Comparison of ENCODE assay signal across 11 mouse cellular contexts in the genomic region with DNA sequence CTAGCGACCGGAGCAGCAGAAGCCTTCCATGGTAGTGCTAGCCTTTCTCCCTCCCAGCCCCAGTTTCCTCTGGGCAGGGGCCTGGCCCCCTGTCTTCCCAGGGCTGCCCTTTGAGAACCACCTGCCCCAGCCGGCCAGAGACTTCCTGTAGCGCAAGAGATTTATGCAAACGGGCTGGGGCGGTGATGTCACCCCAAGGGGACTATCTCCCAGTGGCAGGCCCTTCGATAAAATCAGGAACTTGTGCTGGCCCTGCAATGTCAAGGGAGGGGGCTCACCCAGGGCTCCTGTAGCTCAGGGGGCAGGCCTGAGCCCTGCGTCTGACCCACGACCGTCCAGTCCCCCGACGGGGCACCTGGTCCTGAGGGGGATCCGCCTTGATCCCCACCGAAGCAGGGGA. TPM values are rescaled to one million over a fixed set of nuclear protein-coding genes. Genes with fewer than 3 reads are reported as not detected.
DNase-seq lines count a peak whose midpoint lies in the region; ATAC-seq and TF ChIP-seq lines count a peak whose summit lies in the region.
"Had no signal": no experiment of that assay in that cellular context is flagged by ENCODE, and none has a peak within 500 bp of the region (broad histone marks: within the 10 kb centered on the region; RNA-seq: fewer than 3 reads in every experiment).

No protein-coding gene starts in this region.

- 0 out of 2 replicates have a peak, but pooled peaks have one; percentile 27 for TF ChIP-seq POLR2A in heart, adult 2 months (IDR thresholded peaks at IDR 0.05; ENCODE audit: insufficient read depth, low read depth, low read length)
- peak; percentile 78 for TF ChIP-seq POLR2A in CH12.LX (IDR thresholded peaks at IDR 0.05; ENCODE audit: low read depth, low read length)

- peak overlapping the region; percentile 31; the same call in 1 of the 2 replicates for H3K27ac ChIP-seq in heart, adult 2 months
- peak overlapping the region; percentile 79 for H3K27ac ChIP-seq in CH12.LX (ENCODE audit: insufficient read depth, low read depth)
- no peak overlapping the region for H3K27ac ChIP-seq in heart, postnatal 0 days (ENCODE audit: low read depth)
- no peak overlapping the region for H3K27ac ChIP-seq in forebrain, postnatal 0 days (ENCODE audit: low read depth, low read length)
- H3K27ac ChIP-seq: hindbrain, embryonic 14.5 days; neural tube, embryonic 12.5 days had no signal

- no peak overlapping the region for H3K4me3 ChIP-seq in heart, adult 2 months
- peak overlapping the region; percentile 88 to 94 (median 91) for H3K4me3 ChIP-seq in CH12.LX (replicated peaks in 1 of 3; ENCODE audit: low read depth in 2 of 3, low read length in 2 of 3, poor library complexity in 1 of 3)
- 0 out of 2 replicates have a peak overlapping the region, but pooled peaks have one; percentile 11 for H3K4me3 ChIP-seq in heart, postnatal 0 days (ENCODE audit: low read depth, low read length)
- H3K4me3 ChIP-seq in forebrain, postnatal 0 days (ENCODE audit: low read depth, low read length), result no peak overlapping the region
- H3K4me3 ChIP-seq: neural tube, embryonic 12.5 days had no signal

- WGBS in heart, adult 2 months, result 69% methylated on average over 14 of the region's 14 CpGs
- WGBS in heart, postnatal 0 days, result 62% methylated on average over 14 of the region's 14 CpGs
- WGBS in forebrain, postnatal 0 days, result 78% methylated on average over 14 of the region's 14 CpGs

- in situ Hi-C loops in CH12.LX (cut with MboI; ENCODE audit: low pct_ligation_motif_present, low pct_unique_long_range_greater_than_20kb, low sequenced_read_pairs), result loop anchor here (5.0 kb wide), 1 partner anchor 34 kb away; no protein-coding TSS in a partner anchor

- H3K36me3 ChIP-seq in heart, adult 2 months (ENCODE audit: control insufficient read depth, insufficient read depth, low read length), result no peaks in the 10 kb centered on the region
- H3K36me3 ChIP-seq in CH12.LX (replicated peaks in 1 of 2; ENCODE audit: control insufficient read depth in 1 of 2, insufficient read depth in 1 of 2, low read length in 1 of 2), result peaks cover 14 to 32% of the 10 kb centered on the region in 2 experiments
- H3K36me3 ChIP-seq in heart, postnatal 0 days (replicated peaks; ENCODE audit: control insufficient read depth, insufficient read depth, low read length), result no peaks in the 10 kb centered on the region
- H3K36me3 ChIP-seq in forebrain, postnatal 0 days (ENCODE audit: insufficient read depth), result no peaks in the 10 kb centered on the region
- H3K36me3 ChIP-seq: neural tube, embryonic 12.5 days had no signal

- no peak for TF ChIP-seq RAD21 in CH12.LX (IDR thresholded peaks at IDR 0.05; ENCODE audit: low read depth, low read length)

- ATAC-seq in heart, postnatal 0 days (ENCODE audit: insufficient read depth, low read depth), result no peak
- ATAC-seq in megakaryocyte, adult 5-6 weeks (ENCODE audit: poor library complexity, severe bottlenecking), result peak; percentile 83
- no peak for ATAC-seq in forebrain, postnatal 0 days

- H3K9me3 ChIP-seq in CH12.LX (replicated peaks; ENCODE audit: low read length), result no peaks in the 10 kb centered on the region
- no peaks in the 10 kb centered on the region for H3K9me3 ChIP-seq in heart, postnatal 0 days (replicated peaks; ENCODE audit: control insufficient read depth, low read length)
- no peaks in the 10 kb centered on the region for H3K9me3 ChIP-seq in forebrain, postnatal 0 days (ENCODE audit: low read length)
- H3K9me3 ChIP-seq: neural tube, embryonic 12.5 days had no signal

- peak in 1 of 2 experiments; percentile 81 for DNase-seq in heart, adult 2 months
- no peak for DNase-seq in heart, postnatal 4 days
- DNase-seq in CH12.LX (ENCODE audit: extremely low read depth), result peak; percentile 84
- no peak for DNase-seq in heart, postnatal 0 days (ENCODE audit: low spot score)
- no peak for DNase-seq in ovary, adult 18-20 months (ENCODE audit: low spot score)
- DNase-seq in forebrain, postnatal 0 days, result no peak
- DNase-seq in thymus, postnatal 25 days, result no peak
- DNase-seq: thymus, postnatal 4 days had no signal

- no peaks in the 10 kb centered on the region for H3K27me3 ChIP-seq in heart, adult 2 months (ENCODE audit: control insufficient read depth, insufficient read depth, low read length)
- H3K27me3 ChIP-seq in CH12.LX (replicated peaks), result no peaks in the 10 kb centered on the region
- no peaks in the 10 kb centered on the region for H3K27me3 ChIP-seq in heart, postnatal 0 days (ENCODE audit: control insufficient read depth, insufficient read depth, low read length)
- no peaks in the 10 kb centered on the region for H3K27me3 ChIP-seq in forebrain, postnatal 0 days (ENCODE audit: insufficient read depth, low read length)
- H3K27me3 ChIP-seq: neural tube, embryonic 12.5 days had no signal

- dilution Hi-C loops in CH12.LX (cut with MboI; ENCODE audit: extremely low pct_ligation_motif_present, extremely low pct_unique_long_range_greater_than_20kb, low sequenced_read_pairs), result no loop called here

- H3K79me2 ChIP-seq in heart, adult 2 months (replicated peaks; ENCODE audit: control insufficient read depth, insufficient read depth, low read length), result no peaks in the 10 kb centered on the region
- peaks cover 25% of the 10 kb centered on the region for H3K79me2 ChIP-seq in CH12.LX (replicated peaks; ENCODE audit: control insufficient read depth, extremely low read depth, insufficient read depth, poor library complexity, severe bottlenecking)

- no peak for TF ChIP-seq EP300 in heart, adult 2 months (IDR thresholded peaks at IDR 0.05; ENCODE audit: insufficient read depth, low read depth, low read length)
- TF ChIP-seq EP300 in CH12.LX (IDR thresholded peaks at IDR 0.05; ENCODE audit: low read length), result peak; percentile 56; the same call in 1 of the 2 replicates
- no peak for TF ChIP-seq EP300 in heart, postnatal 0 days (IDR thresholded peaks at IDR 0.05; ENCODE audit: low read depth)

- H3K9ac ChIP-seq in heart, adult 2 months (ENCODE audit: low read depth, low read length), result peak overlapping the region; percentile 51
- H3K9ac ChIP-seq in CH12.LX (ENCODE audit: insufficient read depth, low read depth), result peak overlapping the region; percentile 93
- H3K9ac ChIP-seq in heart, postnatal 0 days (replicated peaks; ENCODE audit: low read depth, low read length), result no peak overlapping the region
- no peak overlapping the region for H3K9ac ChIP-seq in forebrain, postnatal 0 days
- H3K9ac ChIP-seq: hindbrain, embryonic 14.5 days; neural tube, embryonic 12.5 days had no signal

- H3K4me1 ChIP-seq in heart, adult 2 months (ENCODE audit: control insufficient read depth, insufficient read depth, low read length), result no peaks in the 10 kb centered on the region
- H3K4me1 ChIP-seq in CH12.LX (ENCODE audit: control insufficient read depth in 1 of 2, insufficient read depth in 2 of 2), result peaks cover 13 to 62% of the 10 kb centered on the region in 2 experiments
- no peaks in the 10 kb centered on the region for H3K4me1 ChIP-seq in heart, postnatal 0 days (ENCODE audit: control insufficient read depth, insufficient read depth)
- no peaks in the 10 kb centered on the region for H3K4me1 ChIP-seq in forebrain, postnatal 0 days (ENCODE audit: insufficient read depth)
- H3K4me1 ChIP-seq: neural tube, embryonic 12.5 days had no signal

- no peak for TF ChIP-seq CTCF in heart, adult 2 months (IDR thresholded peaks at IDR 0.05)
- TF ChIP-seq CTCF in CH12.LX (conservative IDR thresholded peaks at IDR 0.05 in 1 of 2, IDR thresholded peaks at IDR 0.05 in 1 of 2; ENCODE audit: low read depth in 2 of 2, low read length in 2 of 2), result no peak
- no peak for TF ChIP-seq CTCF in heart, postnatal 0 days (IDR thresholded peaks at IDR 0.05; ENCODE audit: low read depth)
- TF ChIP-seq CTCF in forebrain, postnatal 0 days (IDR thresholded peaks at IDR 0.05; ENCODE audit: low read depth), result no peak

- peak overlapping the region; percentile 89 for H3K4me2 ChIP-seq in CH12.LX (ENCODE audit: insufficient read depth, low read depth, poor library complexity, severe bottlenecking)
- no peak overlapping the region for H3K4me2 ChIP-seq in heart, postnatal 0 days (ENCODE audit: low read depth, low read length)
- H3K4me2 ChIP-seq in forebrain, postnatal 0 days (ENCODE audit: low read depth), result no peak overlapping the region
- H3K4me2 ChIP-seq: hindbrain, embryonic 14.5 days; neural tube, embryonic 12.5 days had no signal

- intact Hi-C loops in heart, adult 2 months (cut with DNase I), result no loop called here

RNA-seq across cellular contexts. Expression of a gene that starts 14.3 kb away (rescaled TPM):
- 1 to 10 TPM; 3.7 to 6.2 TPM for total RNA-seq in heart, adult 2 months (2021)
- polyA plus RNA-seq in heart, adult 2 months (2012; rRNA removed), result 10.2 and 17.2 TPM in 2 replicates
- total RNA-seq in heart, postnatal 4 days (2021), result 1 to 10 TPM; 2.7 to 3.5 TPM
- total RNA-seq in CH12.LX (2012; rRNA removed) (22.7 and 24.7 TPM in 2 replicates), CH12.LX (2014; rRNA removed) (29.7 and 42.6 TPM in 2 replicates)
- 35.2 and 45.7 TPM in 2 replicates for polyA plus RNA-seq in CH12.LX (2012; ENCODE audit: insufficient read length, low read depth)
- 2.5 and 21.3 TPM in 2 replicates for total RNA-seq in heart, postnatal 0 days (2014; rRNA removed; ENCODE audit: low replicate concordance)
- polyA plus RNA-seq in heart, postnatal 0 days (2015; fragmentation: Nextera tagmentation; extraction: Ambion mirVana), result 3.1 and 3.2 TPM in 2 replicates
- total RNA-seq in megakaryocyte, adult 5-6 weeks (2015), result 348 and 384 TPM in 2 replicates
- 253 and 295 TPM in 2 replicates for total RNA-seq in megakaryocyte, adult 5-6 weeks (2017)
- total RNA-seq in forebrain, postnatal 0 days (2014; rRNA removed), result 2.2 and 3.9 TPM in 2 replicates
- 4.7 and 5.1 TPM in 2 replicates for polyA plus RNA-seq in forebrain, postnatal 0 days (2015; fragmentation: Nextera tagmentation; extraction: Ambion mirVana)

RNA-seq across cellular contexts. Expression of a gene that starts 21.4 kb away (rescaled TPM):
- total RNA-seq in heart, adult 2 months (2021), result 1,000 to 10,000 TPM; 1,229 to 1,417 TPM
- 1,378 and 1,771 TPM in 2 replicates for polyA plus RNA-seq in heart, adult 2 months (2012; rRNA removed)
- total RNA-seq in heart, postnatal 4 days (2021), result 1,000 to 10,000 TPM; 1,781 to 1,857 TPM
- total RNA-seq in CH12.LX (2012; rRNA removed) (0.04 TPM in 2 replicates), CH12.LX (2014; rRNA removed) (0.07 and 0.15 TPM in 2 replicates)
- polyA plus RNA-seq in CH12.LX (2012; ENCODE audit: insufficient read length, low read depth), result 0.27 TPM in 2 replicates
- 2,256 and 2,313 TPM in 2 replicates for total RNA-seq in heart, postnatal 0 days (2014; rRNA removed; ENCODE audit: low replicate concordance)
- 1,065 and 1,207 TPM in 2 replicates for polyA plus RNA-seq in heart, postnatal 0 days (2015; fragmentation: Nextera tagmentation; extraction: Ambion mirVana)
- 0.18 and 0.27 TPM in 2 replicates for total RNA-seq in megakaryocyte, adult 5-6 weeks (2015)
- total RNA-seq in megakaryocyte, adult 5-6 weeks (2017), result 0.08 and 0.44 TPM in 2 replicates
- 0.38 TPM in 1 of 2 replicates, not detected in the other for total RNA-seq in forebrain, postnatal 0 days (2014; rRNA removed)
- 0.04 TPM in 1 of 2 replicates, not detected in the other for polyA plus RNA-seq in forebrain, postnatal 0 days (2015; fragmentation: Nextera tagmentation; extraction: Ambion mirVana)
- polyA plus RNA-seq: hindbrain, embryonic 14.5 days had no signal

RNA-seq across cellular contexts. Expression of a gene that starts 26.3 kb away (rescaled TPM):
- total RNA-seq in heart, adult 2 months (2021), result 10 to 100 TPM; 21.1 to 22.3 TPM
- polyA plus RNA-seq in heart, adult 2 months (2012; rRNA removed), result 57.3 and 58.6 TPM in 2 replicates
- 10 to 100 TPM; 32.6 to 36.8 TPM for total RNA-seq in heart, postnatal 4 days (2021)
- total RNA-seq in CH12.LX (2012; rRNA removed) (7.5 and 8.4 TPM in 2 replicates), CH12.LX (2014; rRNA removed) (3.5 and 4.3 TPM in 2 replicates)
- polyA plus RNA-seq in CH12.LX (2012; ENCODE audit: insufficient read length, low read depth), result 7.2 and 8.1 TPM in 2 replicates
- 67.0 and 105 TPM in 2 replicates for total RNA-seq in heart, postnatal 0 days (2014; rRNA removed; ENCODE audit: low replicate concordance)
- polyA plus RNA-seq in heart, postnatal 0 days (2015; fragmentation: Nextera tagmentation; extraction: Ambion mirVana), result 37.9 and 40.8 TPM in 2 replicates
- 8.4 and 15.6 TPM in 2 replicates for total RNA-seq in megakaryocyte, adult 5-6 weeks (2015)
- total RNA-seq in megakaryocyte, adult 5-6 weeks (2017), result 6.5 and 10.9 TPM in 2 replicates
- total RNA-seq in forebrain, postnatal 0 days (2014; rRNA removed), result 25.5 and 26.8 TPM in 2 replicates
- 19.7 and 22.3 TPM in 2 replicates for polyA plus RNA-seq in forebrain, postnatal 0 days (2015; fragmentation: Nextera tagmentation; extraction: Ambion mirVana)

RNA-seq across cellular contexts. Expression of a gene that starts 42.7 kb away (rescaled TPM):
- total RNA-seq in heart, adult 2 months (2021), result 100 to 1,000 TPM; 216 to 252 TPM
- polyA plus RNA-seq in heart, adult 2 months (2012; rRNA removed), result 112 and 141 TPM in 2 replicates
- 100 to 1,000 TPM; 240 to 248 TPM for total RNA-seq in heart, postnatal 4 days (2021)
- total RNA-seq in CH12.LX (2012; rRNA removed), result 214 and 283 TPM in 2 replicates
- total RNA-seq in CH12.LX (2014; rRNA removed), result 242 and 257 TPM in 2 replicates
- polyA plus RNA-seq in CH12.LX (2012; ENCODE audit: insufficient read length, low read depth), result 284 and 353 TPM in 2 replicates
- total RNA-seq in heart, postnatal 0 days (2014; rRNA removed; ENCODE audit: low replicate concordance), result 172 and 264 TPM in 2 replicates
- 296 and 300 TPM in 2 replicates for polyA plus RNA-seq in heart, postnatal 0 days (2015; fragmentation: Nextera tagmentation; extraction: Ambion mirVana)
- total RNA-seq in megakaryocyte, adult 5-6 weeks (2015), result 65.1 and 69.7 TPM in 2 replicates
- total RNA-seq in megakaryocyte, adult 5-6 weeks (2017), result 226 TPM in 2 replicates
- total RNA-seq in forebrain, postnatal 0 days (2014; rRNA removed), result 184 and 255 TPM in 2 replicates
- 242 and 253 TPM in 2 replicates for polyA plus RNA-seq in forebrain, postnatal 0 days (2015; fragmentation: Nextera tagmentation; extraction: Ambion mirVana)

Comparison
In these comparisons a context has a peak if more than half of its experiments do, and no peak if none do; other contexts are left out.
1. H3K27ac ChIP-seq: peak in heart, adult 2 months (single experiment) and CH12.LX (single experiment); none in heart, postnatal 0 days (single experiment) and forebrain, postnatal 0 days (single experiment).
2. H3K4me3 ChIP-seq: peak in CH12.LX (3 of 3) and heart, postnatal 0 days (single experiment); none in heart, adult 2 months (single experiment) and forebrain, postnatal 0 days (single experiment).
3. H3K9ac ChIP-seq: peak in heart, adult 2 months (single experiment) and CH12.LX (single experiment); none in heart, postnatal 0 days (single experiment) and forebrain, postnatal 0 days (single experiment).
4. RNA of a gene that starts 14.3 kb away (total RNA-seq): 253 to 384 TPM in megakaryocyte, adult 5-6 weeks; 22.7 to 42.6 TPM in CH12.LX, 3.7 to 6.2 TPM in heart, adult 2 months, 2.2 to 3.9 TPM in forebrain, postnatal 0 days, 2.7 to 3.5 TPM in heart, postnatal 4 days and 2.5 to 21.3 TPM in heart, postnatal 0 days; every median in the first group is over 4 times any median in the second.
5. RNA of a gene that starts 21.4 kb away (total RNA-seq): 2,256 to 2,313 TPM in heart, postnatal 0 days, 1,781 to 1,857 TPM in heart, postnatal 4 days and 1,229 to 1,417 TPM in heart, adult 2 months; 0.08 to 0.44 TPM in megakaryocyte, adult 5-6 weeks, 0.38 TPM in forebrain, postnatal 0 days and 0.04 to 0.15 TPM in CH12.LX; every median in the first group is over 100 times any median in the second.